Mouse (Mus musculus) forebrain, embryonic 16.5 days (tissue): ENCODE measurements at regions not wholly inside any gene's neighbourhood (a gene's known extent, or its start where the extent isn't known, plus 50 kb on each side); places are given as distances from the start of the nearest gene placed in this dataset.
"Not testable (repeated sequence)": the region's sequence is repeated elsewhere in the genome, so short reads cannot be mapped to it uniquely, and the experiment has no call there.

Source experiments
- ATAC-seq: fragments of 200-750 bp; cut with Nextera tagmentation; 2 replicates; pipeline ENCODE4 v1.8.0; 2017; ENCODE audit warnings: mild to moderate bottlenecking, moderate library complexity
- H3K27ac ChIP-seq: fragments of 300-500 bp; sonication (generic); 2 replicates; pipeline ENCODE4 v1.5.1; 2014; ENCODE audit warnings: low read length, control low read depth
- H3K27me3 ChIP-seq: fragments of 300-500 bp; sonication (generic); replicated peaks from 2 replicates; pipeline ENCODE4 v1.6.1; 2014; ENCODE audit warnings: low read length; ENCODE audit not compliant: control insufficient read depth, insufficient read depth
- H3K36me3 ChIP-seq: fragments of 300-500 bp; sonication (generic); 2 replicates; pipeline ENCODE4 v1.6.1; 2014; ENCODE audit not compliant: control insufficient read depth, insufficient read depth
- H3K4me1 ChIP-seq: fragments of 300-500 bp; sonication (generic); replicated peaks from 2 replicates; pipeline ENCODE4 v1.6.1; 2014; ENCODE audit warnings: low read length; ENCODE audit not compliant: control insufficient read depth, insufficient read depth
- H3K4me2 ChIP-seq: fragments of 300-500 bp; sonication (generic); 2 replicates; pipeline ENCODE4 v1.6.1; 2014; ENCODE audit warnings: mild to moderate bottlenecking, low read length, control low read depth
- H3K4me3 ChIP-seq: fragments of 300-500 bp; sonication (generic); replicated peaks from 2 replicates; pipeline ENCODE4 v1.5.1; 2014; ENCODE audit warnings: mild to moderate bottlenecking, low read length, control low read depth
- H3K9ac ChIP-seq: fragments of 300-500 bp; sonication (generic); replicated peaks from 2 replicates; pipeline ENCODE4 v1.6.1; 2014; ENCODE audit warnings: low read depth, low read length, control low read depth
- H3K9me3 ChIP-seq: fragments of 300-500 bp; sonication (generic); 2 replicates; pipeline ENCODE4 v1.6.1; 2016; ENCODE audit warnings: low read length; ENCODE audit not compliant: control insufficient read depth
- whole genome bisulfite sequencing: fragments of 180-500 bp; shearing (Covaris S2); extraction: QIAGEN DNeasy Blood & Tissue Kit; methylation state at CpG from one replicate; pipeline ENCODE4 v1.1.7; 2014; 5-methylcytosine and 5-hydroxymethylcytosine counted together

- no peak overlapping the region for H3K4me2 ChIP-seq
- no peaks in the 10 kb centered on the region for H3K27me3 ChIP-seq
- H3K9me3 ChIP-seq, result no peaks in the 10 kb centered on the region
- 85% methylated on average over 4 of the region's 4 CpGs for WGBS
- H3K4me3 ChIP-seq, result no peak overlapping the region
- peaks cover 6% of the 10 kb centered on the region for H3K4me1 ChIP-seq
- no peak for ATAC-seq
- H3K27ac ChIP-seq, result no peak overlapping the region
- no peaks in the 10 kb centered on the region for H3K36me3 ChIP-seq
- no peak overlapping the region for H3K9ac ChIP-seq
Measured at GRCm38 (mm10) chr8:86275699-86276098, 304.8 kb downstream of the Abcc12 start.

GRCm38 (mm10) chr8:86273811-86274210 is 306.7 kb downstream of the Abcc12 start:
- Histone ChIP-seq H3K9ac (no peak overlapping the region), H3K9me3 (no peaks in the 10 kb centered on the region), H3K27ac (no peak overlapping the region), H3K4me3 (no peak overlapping the region), H3K36me3 (no peaks in the 10 kb centered on the region), H3K27me3 (no peaks in the 10 kb centered on the region), H3K4me2 (no peak overlapping the region), H3K4me1 (peaks cover 6% of the 10 kb centered on the region)
- ATAC-seq, result peak; percentile 86
- 20% methylated on average over 3 of the region's 3 CpGs for WGBS

GRCm38 (mm10) chr8:86272626-86273025 is 307.9 kb downstream of the Abcc12 start:
- ATAC-seq, result no peak
- Histone ChIP-seq H3K27ac (no peak overlapping the region), H3K9ac (no peak overlapping the region), H3K27me3 (no peaks in the 10 kb centered on the region), H3K4me3 (no peak overlapping the region), H3K4me1 (peaks cover 6% of the 10 kb centered on the region), H3K36me3 (no peaks in the 10 kb centered on the region), H3K9me3 (no peaks in the 10 kb centered on the region), H3K4me2 (no peak overlapping the region)
- whole genome bisulfite sequencing, result 21% methylated on average over 1 of the region's 1 CpGs

- H3K36me3 ChIP-seq, result no peaks in the 10 kb centered on the region
- ATAC-seq, result no peak
- H3K9me3 ChIP-seq, result no peaks in the 10 kb centered on the region
- peaks cover 6% of the 10 kb centered on the region for H3K4me1 ChIP-seq
- no peak overlapping the region for H3K4me2 ChIP-seq
- H3K27ac ChIP-seq, result 0 out of 2 replicates have a peak overlapping the region, but pooled peaks have one; percentile 8
- no peak overlapping the region for H3K9ac ChIP-seq
- 82% methylated on average over 6 of the region's 6 CpGs for WGBS
- no peak overlapping the region for H3K4me3 ChIP-seq
- H3K27me3 ChIP-seq, result no peaks in the 10 kb centered on the region
Measured at GRCm38 (mm10) chr8:86271477-86271876, 309.0 kb downstream of the Abcc12 start.

GRCm38 (mm10) chr8:86258011-86258410 is 322.5 kb downstream of the Abcc12 start:
- no peaks in the 10 kb centered on the region for H3K9me3 ChIP-seq
- ATAC-seq, result no peak

GRCm38 (mm10) chr8:86255431-86255830 is 325.1 kb downstream of the Abcc12 start:
- Histone ChIP-seq H3K4me2 (no peak overlapping the region), H3K4me1 (no peaks in the 10 kb centered on the region), H3K9me3 (no peaks in the 10 kb centered on the region), H3K36me3 (no peaks in the 10 kb centered on the region), H3K27ac (no peak overlapping the region), H3K4me3 (no peak overlapping the region), H3K27me3 (no peaks in the 10 kb centered on the region), H3K9ac (no peak overlapping the region)
- no peak for ATAC-seq

More at GRCm38 (mm10) chr8:86258011-86258410, 322.5 kb downstream of the Abcc12 start:
- no peak overlapping the region for H3K9ac ChIP-seq
- no peaks in the 10 kb centered on the region for H3K27me3 ChIP-seq
- no peaks in the 10 kb centered on the region for H3K36me3 ChIP-seq
- no peaks in the 10 kb centered on the region for H3K4me1 ChIP-seq
- H3K4me2 ChIP-seq, result no peak overlapping the region
- WGBS, result 86% methylated on average over 5 of the region's 5 CpGs
- no peak overlapping the region for H3K27ac ChIP-seq
- H3K4me3 ChIP-seq, result no peak overlapping the region

GRCm38 (mm10) chr8:86254680-86255079 is 325.8 kb downstream of the Abcc12 start:
- H3K4me1 ChIP-seq, result no peaks in the 10 kb centered on the region
- H3K9ac ChIP-seq, result no peak overlapping the region
- ATAC-seq, result no peak
- no peak overlapping the region for H3K27ac ChIP-seq
- H3K27me3 ChIP-seq, result no peaks in the 10 kb centered on the region
- no peaks in the 10 kb centered on the region for H3K36me3 ChIP-seq
- no peaks in the 10 kb centered on the region for H3K9me3 ChIP-seq
- H3K4me3 ChIP-seq, result no peak overlapping the region
- H3K4me2 ChIP-seq, result no peak overlapping the region
- WGBS, result 72% methylated on average over 1 of the region's 1 CpGs

GRCm38 (mm10) chr8:86252696-86253355 is 327.7 kb downstream of the Abcc12 start:
- WGBS, result 75% methylated on average over 4 of the region's 4 CpGs
- no peak for ATAC-seq

GRCm38 (mm10) chr8:86234696-86235095 is 345.8 kb downstream of the Abcc12 start:
- H3K27me3 ChIP-seq, result no peaks in the 10 kb centered on the region
- no peak overlapping the region for H3K4me3 ChIP-seq
- WGBS, result 94% methylated on average over 4 of the region's 4 CpGs
- ATAC-seq, result no peak
- no peak overlapping the region for H3K4me2 ChIP-seq
- H3K36me3 ChIP-seq, result no peaks in the 10 kb centered on the region
- no peaks in the 10 kb centered on the region for H3K9me3 ChIP-seq
- H3K4me1 ChIP-seq, result no peaks in the 10 kb centered on the region
- H3K9ac ChIP-seq, result no peak overlapping the region
- H3K27ac ChIP-seq, result no peak overlapping the region

More at GRCm38 (mm10) chr8:86252696-86253355, 327.7 kb downstream of the Abcc12 start:
- H3K9me3 ChIP-seq, result no peaks in the 10 kb centered on the region
- no peak overlapping the region for H3K27ac ChIP-seq
- H3K4me2 ChIP-seq, result no peak overlapping the region
- no peaks in the 10 kb centered on the region for H3K36me3 ChIP-seq
- H3K4me1 ChIP-seq, result no peaks in the 10 kb centered on the region
- H3K4me3 ChIP-seq, result no peak overlapping the region
- H3K9ac ChIP-seq, result no peak overlapping the region
- no peaks in the 10 kb centered on the region for H3K27me3 ChIP-seq

- 84% methylated on average over 6 of the region's 6 CpGs for WGBS
- not testable (repeated sequence) for ATAC-seq
Measured at GRCm38 (mm10) chr8:86231994-86232393, 348.5 kb downstream of the Abcc12 start.

More at GRCm38 (mm10) chr8:86231994-86232393, 348.5 kb downstream of the Abcc12 start:
- H3K4me1 ChIP-seq, H3K36me3 ChIP-seq, H3K4me2 ChIP-seq, H3K9me3 ChIP-seq, H3K9ac ChIP-seq, H3K27me3 ChIP-seq, H3K4me3 ChIP-seq, H3K27ac ChIP-seq: not testable (repeated sequence)
